Mouse (Mus musculus) heart, embryonic 15.5 days (tissue): ENCODE data around the gene Mup4. TPM values are rescaled to one million over a fixed set of nuclear protein-coding genes. Genes with fewer than 3 reads are reported as not detected.
"Not testable (repeated sequence)": the region's sequence is repeated elsewhere in the genome, so short reads cannot be mapped to it uniquely, and the experiment has no call there.

Experiments used
- ATAC-seq: fragments of 200-750 bp; cut with Nextera tagmentation; replicated peaks from 2 replicates; pipeline ENCODE4 v1.8.0; 2017; ENCODE audit warnings: low read depth, moderate TSS enrichment; ENCODE audit not compliant: insufficient number of reproducible peaks, insufficient read depth, low FRiP score
- H3K27ac ChIP-seq: fragments of 300-500 bp; sonication (generic); 2 replicates; pipeline ENCODE4 v1.5.1; 2015; ENCODE audit warnings: mild to moderate bottlenecking, inconsistent platforms
- H3K27me3 ChIP-seq: fragments of 300-500 bp; sonication (generic); 2 replicates; pipeline ENCODE4 v1.6.1; 2015; ENCODE audit warnings: inconsistent platforms
- H3K36me3 ChIP-seq: fragments of 300-500 bp; sonication (generic); 2 replicates; pipeline ENCODE4 v1.6.1; 2015; ENCODE audit warnings: mild to moderate bottlenecking, inconsistent platforms
- H3K4me1 ChIP-seq: fragments of 300-500 bp; sonication (generic); replicated peaks from 2 replicates; pipeline ENCODE4 v1.6.1; 2015; ENCODE audit warnings: inconsistent platforms
- H3K4me2 ChIP-seq: fragments of 300-500 bp; sonication (generic); 2 replicates; pipeline ENCODE4 v1.6.1; 2015; ENCODE audit warnings: inconsistent platforms, mild to moderate bottlenecking, moderate library complexity
- H3K4me3 ChIP-seq: fragments of 300-500 bp; sonication (generic); 2 replicates; pipeline ENCODE4 v1.5.1; 2015; ENCODE audit warnings: mild to moderate bottlenecking, inconsistent platforms
- H3K9ac ChIP-seq: fragments of 300-500 bp; sonication (generic); 2 replicates; pipeline ENCODE4 v1.6.1; 2015; ENCODE audit warnings: mild to moderate bottlenecking, inconsistent platforms
- H3K9me3 ChIP-seq: fragments of 300-500 bp; sonication (generic); replicated peaks from 2 replicates; pipeline ENCODE4 v1.6.1; 2016; ENCODE audit warnings: inconsistent platforms
- WGBS: fragments of 180-500 bp; shearing (Covaris S2); methylation state at CpG from one replicate; pipeline ENCODE4 v1.1.7; 2015; ENCODE audit warnings: mixed read lengths; 5-methylcytosine and 5-hydroxymethylcytosine counted together
- polyA plus RNA-seq: library from polyadenylated mRNA; unstranded; fragments of >200 nt; fragmentation: Nextera tagmentation; extraction: Ambion mirVana; gene quantifications from 2 replicates; pipeline ENCODE4 v1.2.1, GENCODE M21; 2015

The Mup4 gene
- not detected in 2 replicates for polyA plus RNA-seq

DNA sequence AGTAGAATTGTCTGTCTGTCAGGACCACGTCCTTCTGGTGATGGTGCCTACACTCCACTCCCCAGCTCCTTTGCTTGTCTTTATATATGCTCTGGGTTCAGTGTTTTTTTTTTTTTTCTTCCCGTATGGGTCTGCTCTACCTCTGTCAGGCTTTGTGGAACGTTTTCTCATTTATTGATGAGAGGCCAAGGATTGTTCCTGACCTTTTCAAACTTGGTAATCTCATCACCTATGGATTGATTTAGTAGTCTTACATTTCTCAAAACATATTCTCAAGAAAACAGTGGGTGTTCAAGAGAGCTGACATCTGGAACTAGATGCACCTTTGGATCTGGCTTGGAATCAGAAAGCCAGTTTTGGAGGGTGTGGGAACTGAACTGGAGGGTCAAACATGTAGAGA is at the start of gene Mup4:
Mup4 (minus strand) TSS at position 101 of the 400 bp plus-strand sequence.
- Histone ChIP-seq H3K4me3 (no peak within 1 kb of the TSS), H3K27me3 (no peaks in the 10 kb centered on the region), H3K4me1 (no peaks in the 10 kb centered on the region), H3K36me3 (no peaks in the 10 kb centered on the region), H3K4me2 (no peak within 1 kb of the TSS), H3K9ac (no peak within 1 kb of the TSS), H3K9me3 (no peaks in the 10 kb centered on the region), H3K27ac (no peak within 1 kb of the TSS)
- no peak for ATAC-seq
- WGBS: 60% methylated on average over 3 of the region's 3 CpGs

DNA sequence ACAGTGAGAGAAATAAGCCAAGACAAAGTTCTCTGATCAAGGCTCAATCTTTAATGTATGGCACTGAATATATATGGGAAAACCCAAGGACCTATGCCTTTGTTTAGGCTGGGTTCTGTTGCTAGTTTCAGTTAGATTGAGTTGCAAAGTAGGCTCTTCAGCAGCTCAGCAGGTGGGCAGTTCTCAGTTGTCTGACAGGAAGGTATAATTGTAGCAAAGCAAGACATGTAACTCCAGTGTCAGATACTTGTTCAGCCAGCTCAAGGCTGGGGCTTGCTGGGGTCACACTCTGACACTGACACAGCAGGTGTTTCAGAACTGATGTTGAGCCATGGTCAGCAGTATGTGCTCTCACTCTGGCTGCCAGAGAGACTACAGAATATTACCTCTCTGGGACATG is 37.4 kb upstream of the Mup4 start:
- H3K36me3 ChIP-seq, H3K4me1 ChIP-seq, H3K9me3 ChIP-seq, H3K4me2 ChIP-seq, H3K27me3 ChIP-seq, H3K9ac ChIP-seq, ATAC-seq, H3K27ac ChIP-seq, H3K4me3 ChIP-seq: not testable (repeated sequence)

DNA sequence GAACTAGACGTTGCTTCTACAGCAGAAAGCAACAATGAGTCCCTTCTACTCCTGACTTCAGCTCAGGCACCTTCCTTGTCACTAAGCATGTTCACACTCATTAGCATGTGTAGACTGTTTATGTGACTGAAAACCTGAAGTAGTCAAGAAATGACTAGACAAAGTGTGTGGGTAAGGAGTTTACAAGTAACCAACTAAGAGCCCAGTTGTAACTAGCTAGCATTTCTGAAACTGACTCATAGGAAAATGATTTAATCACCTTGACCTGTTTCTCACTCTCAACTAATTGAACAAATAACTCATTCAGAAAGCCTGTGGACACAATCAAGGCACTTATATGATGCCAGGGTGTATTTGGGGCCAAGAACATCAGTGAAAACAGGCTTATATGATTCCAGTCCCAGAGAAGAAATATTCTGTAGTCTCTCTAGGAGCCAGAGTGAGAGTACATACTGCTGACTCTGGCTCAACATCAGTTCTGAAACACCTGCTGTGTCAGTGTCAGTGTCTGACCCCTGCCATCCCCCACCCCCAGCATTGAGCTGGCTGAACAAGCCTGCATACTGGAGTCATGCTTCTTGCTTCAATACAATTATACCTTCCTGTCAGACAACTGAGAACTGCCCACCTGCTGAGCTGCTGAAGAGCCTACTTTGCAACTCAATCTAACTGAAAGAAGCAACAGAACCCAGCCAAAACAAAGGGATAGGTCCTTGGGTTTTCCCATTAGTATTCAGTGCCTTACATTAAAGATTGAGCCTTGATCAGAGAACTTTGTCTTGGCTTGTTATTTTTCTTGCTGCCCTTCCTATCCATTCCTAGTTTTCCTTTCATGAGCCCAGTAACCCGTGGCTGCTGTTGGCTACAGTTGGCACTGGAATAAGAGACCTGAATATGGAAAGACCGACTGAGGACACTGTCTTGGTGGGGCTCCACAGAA is 3.2 kb upstream of the Mup4 start, which contains the start of gene Mup6:
Mup6 (plus strand) TSS at position 890 of the 940 bp plus-strand sequence.
- no peak for ATAC-seq
- H3K4me2 ChIP-seq: no peak within 1 kb of the TSS
- no peak within 1 kb of the TSS for H3K9ac ChIP-seq
- no peaks in the 10 kb centered on the region for H3K36me3 ChIP-seq
- H3K27ac ChIP-seq: no peak within 1 kb of the TSS
- 46% methylated on average over 3 of the region's 3 CpGs for WGBS
- H3K4me3 ChIP-seq: no peak within 1 kb of the TSS
- no peaks in the 10 kb centered on the region for H3K27me3 ChIP-seq
- no peaks in the 10 kb centered on the region for H3K9me3 ChIP-seq
- H3K4me1 ChIP-seq: no peaks in the 10 kb centered on the region

DNA sequence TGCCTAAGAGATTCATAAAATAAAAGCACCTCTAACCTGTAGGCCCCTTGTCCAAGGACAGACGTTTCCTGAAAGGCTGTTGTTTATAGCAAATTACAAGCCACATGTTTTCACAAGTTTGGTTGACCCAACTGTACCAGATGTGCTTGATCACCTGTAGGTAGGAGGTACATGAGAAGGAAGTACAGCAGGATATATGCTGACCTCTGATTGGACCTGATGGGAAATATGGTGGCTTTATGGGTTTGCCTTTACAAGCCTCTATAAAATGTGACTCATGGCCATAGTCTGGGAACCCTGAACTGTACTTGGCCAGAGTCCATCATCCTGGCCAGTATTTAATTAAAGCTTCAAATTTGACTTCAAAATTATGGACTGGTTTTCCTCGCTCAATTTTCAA is 23.0 kb downstream of the Mup4 start:
- WGBS: 68% methylated on average over 2 of the region's 2 CpGs
- no peak for ATAC-seq

DNA sequence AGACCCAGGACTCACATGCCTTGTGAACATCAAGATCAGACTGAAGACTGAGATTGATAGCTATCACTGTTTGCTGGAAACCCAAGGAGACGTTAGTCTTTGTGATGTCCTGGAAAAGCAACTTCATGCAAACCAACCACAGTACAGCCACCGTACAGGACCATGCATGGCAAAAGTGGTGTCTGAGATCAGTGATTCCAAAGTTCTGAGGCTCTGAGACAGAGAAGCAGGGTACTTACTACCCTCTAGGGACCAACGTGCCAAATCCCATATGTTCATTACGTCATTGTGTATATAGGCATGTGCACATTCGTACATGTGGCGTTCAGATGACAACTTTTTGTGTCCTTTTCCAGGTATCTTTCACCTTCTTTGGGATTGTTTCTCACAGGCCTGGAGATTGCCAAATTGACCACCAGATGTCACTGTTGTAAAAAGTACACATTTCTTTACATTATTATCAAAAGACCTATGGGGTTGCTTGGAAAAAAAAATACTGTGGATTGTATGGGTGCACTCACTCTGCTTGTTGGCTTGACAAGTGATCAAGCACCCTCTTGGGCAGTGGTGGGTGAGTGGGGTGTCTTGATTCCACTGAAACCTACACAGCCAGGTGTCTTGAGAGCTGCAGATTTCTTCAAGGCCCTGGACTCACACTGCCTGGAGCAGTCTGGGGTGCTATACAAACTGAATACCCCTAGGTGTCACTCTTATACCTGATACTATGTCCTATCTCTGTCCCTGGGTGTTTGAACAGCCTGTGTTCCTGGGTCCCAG is 27.8 kb downstream of the Mup4 start:
- no peak overlapping the region for H3K27ac ChIP-seq
- H3K4me2 ChIP-seq: no peak overlapping the region
- no peaks in the 10 kb centered on the region for H3K27me3 ChIP-seq
- no peaks in the 10 kb centered on the region for H3K4me1 ChIP-seq
- H3K9ac ChIP-seq: no peak overlapping the region
- no peak overlapping the region for H3K4me3 ChIP-seq
- ATAC-seq: no peak
- 46% methylated on average over 6 of the region's 6 CpGs for WGBS
- H3K36me3 ChIP-seq: no peaks in the 10 kb centered on the region
- H3K9me3 ChIP-seq: no peaks in the 10 kb centered on the region

More for the DNA sequence above, 23.0 kb downstream of the Mup4 start:
- Histone ChIP-seq H3K4me2 (no peak overlapping the region), H3K27me3 (no peaks in the 10 kb centered on the region), H3K9me3 (no peaks in the 10 kb centered on the region), H3K27ac (no peak overlapping the region), H3K36me3 (no peaks in the 10 kb centered on the region), H3K9ac (no peak overlapping the region), H3K4me3 (no peak overlapping the region), H3K4me1 (no peaks in the 10 kb centered on the region)

DNA sequence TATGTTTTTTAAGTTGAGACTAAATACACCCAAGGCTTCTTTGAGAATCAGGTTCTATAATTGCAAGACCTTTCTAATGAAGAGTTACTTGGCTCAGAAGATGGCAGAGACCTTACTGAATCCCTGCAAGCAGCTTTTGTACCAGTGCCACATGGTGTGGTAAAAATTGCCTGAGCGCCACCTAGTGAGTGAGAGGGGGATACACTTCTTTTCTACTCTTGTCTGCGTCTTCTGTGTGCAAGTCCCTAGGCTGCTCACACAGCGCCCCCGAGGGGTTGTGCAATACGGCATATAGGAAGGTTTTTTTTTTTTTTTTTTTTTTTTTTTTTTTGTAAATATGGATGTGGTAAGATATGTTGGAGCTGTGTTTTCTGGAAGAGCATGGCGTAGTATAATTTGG is 32.2 kb downstream of the Mup4 start:
- Histone ChIP-seq H3K27me3 (no peaks in the 10 kb centered on the region), H3K9me3 (no peaks in the 10 kb centered on the region), H3K9ac (no peak overlapping the region), H3K4me1 (peaks cover 8% of the 10 kb centered on the region; the same call in 1 of the 2 replicates), H3K36me3 (no peaks in the 10 kb centered on the region), H3K4me2 (no peak overlapping the region), H3K27ac (no peak overlapping the region), H3K4me3 (no peak overlapping the region)
- 13% methylated on average over 6 of the region's 6 CpGs for WGBS
- peak; percentile 63 for ATAC-seq

DNA sequence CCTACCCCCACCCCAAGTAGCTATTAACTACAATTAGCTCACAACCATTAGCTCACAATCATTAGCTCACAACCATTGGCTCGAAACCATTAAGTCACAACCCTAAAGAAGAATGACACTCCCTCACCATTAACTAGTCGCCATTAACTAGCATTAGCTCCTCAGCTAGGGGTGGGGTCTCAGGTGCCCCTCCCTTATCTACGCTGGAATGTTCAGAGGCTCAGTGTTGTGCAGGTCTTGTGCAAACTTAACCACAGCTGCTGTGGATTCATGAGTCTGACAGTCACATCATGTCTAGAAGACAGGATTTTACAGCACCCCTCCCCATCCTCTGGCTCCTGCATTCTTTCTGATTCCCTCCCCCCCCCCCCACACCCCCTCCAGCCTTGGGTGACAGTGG is 32.8 kb downstream of the Mup4 start:
- Histone ChIP-seq H3K9ac (no peak overlapping the region), H3K4me1 (peaks cover 8% of the 10 kb centered on the region; the same call in 1 of the 2 replicates), H3K4me3 (no peak overlapping the region), H3K27ac (no peak overlapping the region), H3K27me3 (no peaks in the 10 kb centered on the region), H3K9me3 (no peaks in the 10 kb centered on the region), H3K36me3 (no peaks in the 10 kb centered on the region), H3K4me2 (no peak overlapping the region)
- WGBS: 80% methylated on average over 3 of the region's 3 CpGs
- no peak for ATAC-seq

DNA sequence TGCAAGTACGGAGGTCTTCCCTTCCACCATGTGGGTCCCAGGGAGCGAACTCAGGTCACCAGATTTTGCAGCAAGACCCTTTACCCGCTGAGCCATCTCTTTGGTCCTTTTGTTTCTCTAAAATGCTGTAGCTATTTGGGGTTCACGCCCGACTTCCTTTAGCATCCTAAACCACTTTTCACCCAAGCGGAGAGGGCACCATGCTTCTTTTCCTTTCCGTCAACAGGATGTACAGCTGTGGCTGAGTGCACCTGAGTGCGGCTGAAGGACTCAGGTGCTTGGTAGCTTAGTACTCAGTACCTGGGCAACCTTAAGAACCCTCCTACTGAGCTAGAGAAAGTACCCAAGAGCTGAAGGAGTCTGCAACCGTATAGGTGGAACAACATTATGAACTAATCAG is 35.4 kb downstream of the Mup4 start:
- WGBS: 85% methylated on average over 9 of the region's 9 CpGs
- Histone ChIP-seq H3K27ac (no peak overlapping the region), H3K36me3 (no peaks in the 10 kb centered on the region), H3K4me2 (no peak overlapping the region), H3K4me3 (no peak overlapping the region), H3K4me1 (peaks cover 11% of the 10 kb centered on the region; the same call in 1 of the 2 replicates), H3K9me3 (no peaks in the 10 kb centered on the region), H3K27me3 (no peaks in the 10 kb centered on the region), H3K9ac (no peak overlapping the region)
- no peak for ATAC-seq

DNA sequence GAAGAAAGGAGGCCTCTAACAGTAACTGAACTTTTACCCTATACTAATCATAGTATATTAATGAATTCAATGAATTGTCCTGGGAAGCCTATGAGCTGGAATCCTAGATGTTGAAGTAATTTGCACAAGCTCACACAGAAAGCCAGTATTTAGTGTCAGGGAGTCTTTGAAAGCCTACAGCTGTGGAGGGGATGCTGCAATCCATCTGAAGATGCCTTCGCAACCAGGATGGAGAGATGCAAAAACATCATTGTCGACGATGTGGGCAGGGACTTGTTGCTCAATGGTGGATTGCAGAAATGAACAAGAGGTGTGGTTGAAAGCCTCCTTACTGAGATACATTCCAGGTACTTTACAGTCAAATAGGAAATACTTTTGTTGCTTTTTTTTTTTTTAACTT is 42.5 kb downstream of the Mup4 start:
- H3K9me3 ChIP-seq: no peaks in the 10 kb centered on the region
- peaks cover 10% of the 10 kb centered on the region; the same call in 1 of the 2 replicates for H3K4me1 ChIP-seq
- no peaks in the 10 kb centered on the region for H3K36me3 ChIP-seq
- H3K27ac ChIP-seq: no peak overlapping the region
- no peak for ATAC-seq
- WGBS: 91% methylated on average over 3 of the region's 3 CpGs
- H3K9ac ChIP-seq: no peak overlapping the region
- H3K4me2 ChIP-seq: no peak overlapping the region
- peaks cover 9% of the 10 kb centered on the region; the same call in 1 of the 2 replicates for H3K27me3 ChIP-seq
- H3K4me3 ChIP-seq: no peak overlapping the region

DNA sequence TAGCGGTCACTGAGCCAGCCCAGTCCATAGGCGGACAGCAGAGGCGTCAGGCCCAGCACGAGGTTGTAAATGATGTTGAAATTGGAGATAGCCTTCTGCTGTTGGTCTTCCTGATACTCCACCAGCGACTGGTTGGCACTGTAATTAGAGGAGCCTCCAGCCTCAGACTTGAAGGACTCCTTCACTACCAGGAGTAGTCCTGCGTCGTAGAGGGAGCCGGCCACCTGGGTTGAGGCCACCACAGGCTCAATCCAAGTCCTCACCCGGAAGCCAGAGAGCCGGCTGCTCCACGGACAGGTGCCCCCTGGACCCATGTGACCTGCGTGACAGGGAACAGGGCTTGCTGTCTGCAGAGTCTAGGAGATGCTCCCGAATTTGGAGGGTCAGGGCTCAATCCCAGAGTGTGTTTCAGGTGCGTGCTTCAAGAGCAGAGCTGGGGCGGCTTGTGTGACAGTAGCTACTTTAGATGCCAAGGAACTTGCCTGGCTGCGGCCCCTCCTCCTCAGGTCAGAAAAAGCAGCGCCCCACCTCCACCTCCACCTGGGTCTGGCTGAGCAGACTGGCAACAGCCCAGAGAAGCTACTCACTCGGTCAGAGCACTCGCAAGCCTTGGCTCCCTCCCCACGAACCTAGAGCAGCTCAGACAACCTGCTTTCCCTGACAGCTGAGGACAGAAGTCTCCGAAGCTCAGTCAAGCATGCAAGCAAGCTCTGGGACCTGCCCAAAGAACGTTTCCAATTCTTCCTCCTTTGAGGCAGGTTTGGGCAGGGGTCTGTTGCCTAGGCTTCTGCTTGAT is 45.7 kb downstream of the Mup4 start, which contains the start of gene Slc46a2:
Slc46a2 (minus strand) TSS at position 449 of the 796 bp plus-strand sequence.
- Histone ChIP-seq H3K9ac (no peak within 1 kb of the TSS), H3K27me3 (peaks cover 9% of the 10 kb centered on the region; the same call in 1 of the 2 replicates), H3K4me3 (peak within 1 kb of the TSS; percentile 20; the same call in 1 of the 2 replicates), H3K9me3 (no peaks in the 10 kb centered on the region), H3K4me1 (peaks cover 7% of the 10 kb centered on the region; the same call in 1 of the 2 replicates), H3K27ac (no peak within 1 kb of the TSS), H3K4me2 (no peak within 1 kb of the TSS), H3K36me3 (no peaks in the 10 kb centered on the region)
- 25% methylated on average over 22 of the region's 22 CpGs for WGBS
- ATAC-seq: peak; percentile 53; the same call in 1 of the 2 replicates
